Mouse (Mus musculus): ENCODE data around the gene Cyp2c70.
"Not testable (repeated sequence)": the region's sequence is repeated elsewhere in the genome, so short reads cannot be mapped to it uniquely, and the experiment has no call there.

The Cyp2c70 gene

DNA sequence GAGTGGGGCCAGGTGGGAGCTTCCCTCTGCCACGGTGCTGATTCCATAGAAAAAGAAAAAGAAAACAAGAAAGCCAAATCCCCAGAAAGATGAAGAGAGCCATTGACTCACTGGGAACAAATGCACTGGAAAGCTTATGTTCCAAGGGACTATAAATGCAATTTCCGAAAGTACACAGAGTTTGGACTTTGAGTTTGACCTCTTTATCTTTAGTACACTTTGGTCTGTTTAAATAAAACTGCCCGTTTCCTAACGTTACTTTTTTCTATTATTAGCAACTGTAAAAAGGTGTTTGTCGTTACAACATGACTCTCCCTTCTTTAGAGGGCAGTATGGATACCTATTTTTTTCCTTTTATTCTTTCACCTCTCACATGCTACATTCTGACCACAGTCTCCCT lies at the start of gene Cyp2c70:
Gene Cyp2c70, minus strand, starts transcription at position 174 of the 400 bp plus-strand sequence.
- no peak for DNase-seq (ENCODE audit: low spot score)

DNA sequence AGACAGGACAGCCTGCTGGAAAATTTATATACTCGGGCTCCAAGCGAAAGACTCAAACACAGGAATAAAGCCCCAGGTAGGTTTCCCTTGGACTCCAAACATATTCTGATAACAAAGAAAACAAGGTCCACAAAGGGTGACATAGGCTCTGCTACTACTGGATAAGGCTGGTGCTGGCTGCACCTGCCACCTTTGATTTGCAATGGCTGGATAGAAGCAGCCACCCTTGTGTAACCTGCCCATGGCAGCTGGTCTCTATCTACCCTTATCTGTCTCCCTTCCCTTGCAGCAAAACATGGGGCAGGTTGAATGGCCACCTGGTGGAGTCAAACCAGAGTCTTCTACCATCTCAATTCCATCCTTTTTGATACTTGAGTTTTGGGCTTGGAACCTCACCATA lies 45.4 kb upstream of the Cyp2c70 start:
- no peak for DNase-seq (ENCODE audit: low spot score)

DNA sequence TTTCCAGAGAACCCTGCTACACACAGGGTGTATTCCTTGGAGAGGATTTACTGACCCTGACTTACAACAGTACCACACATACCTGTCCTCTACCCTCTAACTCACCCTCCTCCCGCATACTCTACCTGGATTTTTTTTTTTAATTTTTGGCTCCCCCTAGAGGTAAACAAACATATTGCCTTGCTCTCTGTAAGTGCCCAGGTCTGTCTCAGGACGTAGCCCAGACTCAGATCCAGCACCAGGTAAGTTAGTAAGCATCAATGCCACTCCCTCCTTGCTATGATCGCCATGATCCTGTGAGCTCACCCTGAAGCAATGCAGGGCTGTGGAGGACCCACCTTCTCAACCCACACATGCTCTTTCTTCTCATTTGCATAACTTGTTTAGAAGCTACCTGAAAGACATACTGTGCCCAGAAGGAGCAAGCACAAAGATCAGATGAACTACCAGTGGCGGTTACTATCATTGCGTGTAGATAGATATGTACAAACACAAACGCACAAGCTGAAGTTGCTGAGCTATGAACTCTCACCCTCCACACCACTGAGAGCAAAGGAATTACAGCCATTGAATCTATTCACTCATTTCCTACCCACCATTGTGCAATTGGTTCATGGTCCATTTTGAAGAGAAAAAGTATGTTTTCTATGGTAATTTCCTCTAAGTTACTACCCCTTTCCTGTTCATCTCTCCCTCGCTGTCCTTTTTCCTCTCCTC lies 44.9 kb upstream of the Cyp2c70 start:
- no peak for DNase-seq (ENCODE audit: low spot score)

DNA sequence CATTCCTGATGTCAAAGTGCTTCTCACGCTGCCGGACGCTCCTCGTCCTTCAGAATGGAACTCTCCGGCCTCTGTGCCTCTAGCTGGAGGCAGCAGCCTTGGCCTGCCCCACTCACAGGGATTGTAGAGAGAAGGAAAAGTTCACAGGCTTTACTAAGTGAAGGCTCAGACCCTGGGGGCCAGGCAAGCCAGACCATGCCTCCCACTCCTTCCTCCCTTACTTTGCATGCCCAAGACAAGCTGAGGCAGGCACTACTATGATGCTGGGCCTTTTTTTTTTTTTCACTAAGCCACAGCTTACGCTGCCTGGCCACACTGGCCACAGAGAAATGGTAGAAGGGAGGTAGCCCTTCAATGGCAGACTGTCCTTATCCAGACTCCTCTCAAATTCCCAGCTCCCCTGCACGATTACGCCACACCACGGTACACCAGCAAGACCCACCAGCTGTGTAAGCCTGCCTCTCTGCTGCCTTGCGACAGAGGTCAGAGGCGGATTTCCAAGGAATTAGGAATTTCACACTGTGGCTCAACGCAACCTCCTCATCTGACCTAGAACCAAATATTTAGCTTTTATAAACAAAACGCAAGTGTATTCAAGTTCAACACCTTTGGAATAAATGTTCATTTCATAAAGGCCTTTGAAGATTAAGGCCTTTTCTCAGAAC lies 44.1 kb upstream of the Cyp2c70 start:
- DNase-seq (ENCODE audit: low spot score): no peak

DNA sequence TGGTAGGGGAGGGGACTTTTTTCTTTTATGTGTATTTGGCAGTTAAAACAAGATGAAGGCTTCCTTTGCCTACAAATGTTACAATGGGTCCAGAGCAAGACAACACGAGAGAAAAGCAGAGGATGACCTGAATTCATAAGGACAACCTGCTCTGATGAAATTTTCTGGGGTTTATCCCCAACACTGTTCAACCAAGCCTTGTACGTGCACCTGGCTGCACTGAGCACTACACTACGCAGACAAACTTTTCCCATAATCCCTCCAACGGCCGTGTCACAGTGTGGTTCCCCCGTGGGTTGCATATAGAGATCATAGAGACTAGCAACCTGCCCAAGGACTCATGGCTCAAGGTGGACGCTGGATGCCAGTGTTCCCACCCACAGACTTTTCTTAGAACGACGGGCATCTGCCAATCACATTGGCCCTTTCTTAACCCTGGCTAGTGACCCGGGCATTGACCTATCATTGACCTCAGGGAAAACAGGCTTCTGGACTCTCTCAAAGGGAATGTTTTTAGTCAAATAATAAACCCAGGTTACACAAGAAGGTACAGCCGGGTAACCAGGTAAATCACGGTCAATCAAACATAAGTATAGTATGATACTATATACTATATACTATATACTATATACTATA lies 39.5 kb upstream of the Cyp2c70 start:
- DNase-seq (ENCODE audit: low spot score): no peak

DNA sequence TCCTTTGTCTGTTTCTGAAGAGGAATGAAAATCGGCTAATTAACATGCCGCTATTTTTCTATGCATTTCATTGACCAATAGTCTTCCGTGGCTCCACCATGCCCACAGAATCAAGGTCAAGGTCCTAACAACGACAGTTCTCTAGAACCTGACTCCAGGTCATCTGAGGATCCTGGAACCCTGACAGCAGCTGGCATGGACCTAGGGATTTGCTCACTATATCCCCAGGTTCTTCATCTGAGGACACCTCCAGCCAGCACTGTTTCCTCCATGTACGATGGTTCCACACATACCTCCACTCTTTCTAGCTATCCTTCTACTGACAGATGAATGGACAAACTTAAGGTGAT lies 38.6 kb upstream of the Cyp2c70 start:
- DNase-seq (ENCODE audit: low spot score): no peak

DNA sequence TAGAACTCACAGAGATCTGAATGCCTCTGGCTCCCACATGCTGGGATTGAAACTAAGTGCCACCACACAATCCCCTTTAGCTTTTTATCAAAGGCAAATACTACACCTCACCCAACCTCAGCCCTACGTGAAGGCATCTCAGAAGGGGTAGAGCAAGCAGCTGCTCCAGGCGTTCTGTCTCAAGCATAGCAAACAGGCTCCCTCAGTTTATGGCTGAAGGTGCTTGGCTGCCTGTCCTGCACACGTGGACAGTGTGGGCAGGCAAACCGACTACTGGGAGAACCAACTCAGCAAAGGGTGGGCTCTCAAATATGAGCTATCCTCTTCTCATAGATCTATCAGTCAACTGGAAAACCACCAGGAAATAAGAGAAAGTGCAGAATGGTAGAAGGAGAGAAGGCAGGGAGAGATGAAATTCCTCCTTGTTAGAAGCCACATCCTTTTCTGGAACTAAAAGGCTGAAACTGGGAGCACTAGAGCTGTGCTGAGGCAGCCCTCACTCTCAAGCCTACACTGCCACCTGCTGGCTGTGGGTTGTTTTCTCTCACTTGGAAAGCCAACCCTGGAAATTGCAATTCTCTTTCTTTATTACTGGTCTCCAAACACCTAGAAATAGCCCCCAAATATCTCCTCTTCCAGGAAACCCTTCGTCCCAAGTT lies 38.1 kb upstream of the Cyp2c70 start:
- DNase-seq (ENCODE audit: low spot score): peak; percentile 22

DNA sequence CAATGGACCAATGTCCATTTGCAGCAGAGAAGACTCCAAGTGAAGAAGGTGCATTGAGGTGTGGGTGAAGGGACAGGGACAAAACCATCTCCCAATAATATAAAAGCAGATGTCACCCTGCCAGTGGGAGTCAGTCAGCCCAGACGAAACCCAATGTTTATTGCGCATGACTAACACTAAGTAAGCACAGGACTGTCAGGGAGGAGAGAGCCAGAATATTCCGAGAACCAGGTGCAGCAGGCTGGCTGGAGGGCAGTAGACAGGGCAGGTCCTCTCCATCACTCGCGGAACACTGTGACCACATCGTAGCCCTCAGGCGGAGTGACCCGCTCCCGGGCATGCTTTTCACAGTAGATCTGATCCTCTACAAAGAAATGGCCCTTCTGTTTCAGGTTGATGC lies 35.2 kb upstream of the Cyp2c70 start:
- not testable (repeated sequence) for DNase-seq (ENCODE audit: low spot score)

DNA sequence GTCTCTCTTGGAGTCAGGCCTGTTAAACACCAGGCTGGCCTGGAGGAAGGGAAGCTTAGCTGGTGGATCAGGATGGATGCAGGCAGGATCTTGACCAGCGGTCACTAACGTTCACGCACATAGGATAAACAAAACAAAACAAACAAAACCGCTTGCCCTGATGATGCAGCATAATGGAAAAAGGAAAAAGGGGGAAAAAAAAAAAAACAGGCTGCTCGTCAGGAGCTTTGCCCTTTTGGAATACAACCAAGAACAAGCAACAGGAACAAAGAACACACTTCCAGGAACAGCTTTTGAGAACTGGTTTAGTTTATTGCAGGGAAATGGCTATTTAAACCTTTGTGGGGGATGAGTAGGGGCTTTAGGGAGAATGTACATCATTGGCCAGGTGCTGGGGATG lies 33.7 kb upstream of the Cyp2c70 start:
- DNase-seq (ENCODE audit: low spot score): no peak

DNA sequence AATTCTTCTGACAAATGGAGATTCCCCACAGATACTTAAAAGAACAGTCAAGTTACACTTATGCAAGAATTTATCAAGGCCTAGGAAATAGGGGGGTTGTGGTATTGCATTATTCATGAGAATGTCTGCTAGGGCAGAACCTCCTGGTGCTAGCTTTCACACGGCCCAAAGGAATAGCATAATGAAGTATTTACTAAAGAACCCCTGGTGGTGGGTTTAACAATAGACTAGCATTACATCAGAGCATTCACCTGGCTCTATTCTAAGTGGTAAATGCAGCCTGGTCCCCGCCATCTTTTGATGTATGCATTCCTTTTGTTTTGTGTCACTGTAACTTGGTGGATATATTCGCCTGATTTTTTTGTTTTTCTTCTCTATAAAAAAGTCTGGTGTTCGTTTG lies 15.8 kb upstream of the Cyp2c70 start:
- DNase-seq (ENCODE audit: low spot score): not testable (repeated sequence)

DNA sequence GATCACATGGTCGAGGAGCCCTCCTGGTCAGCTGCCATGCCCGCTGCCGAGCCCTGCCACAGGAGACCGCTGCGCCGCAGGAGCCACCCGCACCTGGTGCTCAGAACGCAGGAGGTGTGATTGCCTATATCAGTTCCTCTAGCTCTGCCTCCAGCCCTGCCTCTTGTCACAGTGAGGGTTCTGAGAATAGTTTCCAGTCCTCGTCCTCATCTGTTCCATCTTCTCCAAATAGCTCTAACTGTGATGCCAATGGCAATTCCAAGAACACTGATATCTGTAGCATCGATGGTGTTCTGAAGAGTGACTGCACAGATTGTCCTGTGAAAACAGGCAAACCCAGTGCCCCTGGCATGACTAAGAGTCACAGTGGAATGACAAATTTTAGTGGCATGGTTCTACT lies 3.5 kb upstream of the Cyp2c70 start:
- DNase-seq (ENCODE audit: low spot score): no peak

DNA sequence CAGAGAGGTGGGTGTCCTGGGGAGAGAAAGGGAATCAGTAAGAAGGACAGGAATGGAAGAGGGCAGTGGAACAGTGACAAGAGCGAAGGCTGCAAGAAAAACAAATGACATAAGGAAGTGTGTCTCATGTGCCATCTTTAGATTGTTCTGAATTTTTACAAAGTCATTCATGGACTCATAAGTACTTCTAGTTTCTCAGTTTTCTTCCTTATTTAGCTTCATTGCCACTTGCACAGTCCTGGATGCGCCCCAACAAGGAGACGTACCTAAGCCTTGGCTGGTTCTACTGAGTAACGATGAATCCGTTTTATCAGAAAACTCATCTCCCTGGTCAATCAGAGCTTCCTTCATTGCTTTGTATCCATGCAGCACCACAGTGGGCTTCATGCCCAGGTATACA lies 3.5 kb downstream of the Cyp2c70 start:
- no peak for DNase-seq (ENCODE audit: low spot score)

DNA sequence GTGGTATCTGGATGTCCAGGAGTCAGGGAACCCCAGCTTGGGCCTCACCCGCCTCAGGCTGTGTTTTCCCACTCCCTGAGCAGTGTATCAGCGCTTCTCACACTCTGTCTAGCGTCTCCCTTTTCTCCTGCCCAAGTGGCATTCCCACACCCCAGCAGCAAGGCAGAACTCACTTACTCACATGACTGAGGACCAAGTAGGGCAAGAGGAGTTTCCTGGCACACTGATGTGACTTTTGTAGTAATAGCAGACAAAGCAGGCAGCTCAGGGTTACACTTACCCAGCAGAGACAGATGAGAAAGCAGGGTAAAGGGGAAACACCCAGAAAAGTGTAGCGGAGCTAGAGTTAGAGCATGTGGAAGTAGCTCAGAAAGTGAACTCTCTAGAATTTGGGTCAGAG lies 8.8 kb downstream of the Cyp2c70 start:
- DNase-seq (ENCODE audit: low spot score): no peak

DNA sequence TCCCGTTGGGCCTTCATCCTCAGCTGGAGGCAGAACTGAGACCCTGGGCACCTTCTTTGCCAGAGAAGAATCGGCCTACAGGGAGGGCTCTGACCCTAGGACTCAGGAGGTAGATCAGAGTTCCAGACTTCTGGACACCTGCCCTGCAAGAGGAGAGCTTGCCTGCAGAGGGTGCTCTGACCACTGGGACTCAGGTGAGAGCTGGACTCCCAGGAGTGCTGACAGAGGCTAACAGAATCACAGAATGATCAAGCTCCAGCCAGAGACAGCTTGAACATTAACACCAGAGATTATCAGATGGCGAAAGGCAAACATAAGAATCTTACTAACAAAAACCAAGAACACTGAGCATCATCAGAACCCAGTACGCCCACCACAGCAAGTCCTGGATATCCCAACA lies 18.7 kb downstream of the Cyp2c70 start:
- not testable (repeated sequence) for DNase-seq (ENCODE audit: low spot score)

DNA sequence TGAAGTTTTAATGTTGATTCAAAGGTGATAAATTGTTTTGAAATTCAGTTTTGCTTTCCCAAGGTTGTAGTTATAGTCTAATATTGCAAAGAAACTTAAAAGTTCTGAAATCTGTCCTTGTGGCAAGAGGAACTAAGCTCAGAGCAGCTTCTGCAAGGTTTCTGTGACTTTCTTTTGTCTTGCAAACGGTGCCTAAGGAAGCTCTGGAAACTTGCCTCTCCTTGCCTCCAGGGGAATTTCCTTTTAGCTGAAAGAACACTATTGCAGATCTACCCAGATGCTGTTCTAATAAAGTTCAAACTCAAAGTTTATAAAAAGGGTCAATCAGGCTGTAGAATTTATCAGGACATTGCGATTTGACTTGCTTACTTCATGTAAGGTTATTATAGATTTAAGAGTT lies 60.1 kb downstream of the Cyp2c70 start:
- DNase-seq (ENCODE audit: low spot score): not testable (repeated sequence)

DNA sequence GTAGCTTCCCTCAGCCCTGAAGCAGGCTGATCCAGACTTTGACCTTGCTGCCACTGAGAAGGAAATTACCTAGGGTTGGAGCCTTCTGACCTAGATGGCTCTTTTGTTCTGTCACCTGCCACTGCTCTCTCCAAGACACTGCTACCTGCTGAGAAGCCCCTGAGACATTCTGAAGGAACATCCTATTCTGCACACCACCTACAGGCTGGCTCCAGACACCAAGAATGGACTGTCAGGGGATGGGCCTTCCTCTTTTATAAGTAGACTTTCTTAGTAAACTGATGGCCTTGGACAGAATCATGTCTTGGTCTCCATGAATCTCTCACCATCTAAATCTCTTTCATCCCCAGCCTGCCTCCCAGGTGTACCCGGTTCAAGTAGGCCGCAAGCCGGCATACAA lies 62.0 kb downstream of the Cyp2c70 start:
- not testable (repeated sequence) for DNase-seq (ENCODE audit: low spot score)

DNA sequence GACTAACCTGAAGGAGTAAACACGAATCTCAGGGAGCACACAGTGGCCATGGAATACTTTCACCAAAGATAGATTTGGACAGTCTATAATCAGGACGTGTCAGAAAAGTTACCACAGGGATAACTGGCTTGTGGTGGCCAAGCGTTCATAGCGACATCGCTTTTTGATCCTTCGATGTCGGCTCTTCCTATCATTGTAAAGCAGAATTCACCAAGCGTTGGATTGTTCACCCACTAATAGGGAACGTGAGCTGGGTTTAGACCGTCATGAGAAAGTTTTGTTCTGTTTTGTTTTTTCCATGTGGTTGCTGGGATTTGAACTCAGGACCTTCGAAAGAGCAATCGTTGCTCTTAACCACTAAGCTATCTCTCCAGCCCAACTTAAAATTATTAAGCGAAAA lies 67.5 kb downstream of the Cyp2c70 start:
- not testable (repeated sequence) for DNase-seq (ENCODE audit: low spot score)
